Mouse (Mus musculus): Measurements from ENCODE around the gene Ulbp1. TPM values are rescaled to one million over a fixed set of nuclear protein-coding genes. Genes with fewer than 3 reads are reported as not detected.
A peak's percentile ranks its signal among the peaks of the same experiment; 100 is the strongest.
"Not testable (repeated sequence)": the region's sequence is repeated elsewhere in the genome, so short reads cannot be mapped to it uniquely, and the experiment has no call there.

Ulbp1 gene
- total and polyA plus RNA-seq, 3 experiments = 4.8 to 5.3 TPM; not detected in 1

DNA sequence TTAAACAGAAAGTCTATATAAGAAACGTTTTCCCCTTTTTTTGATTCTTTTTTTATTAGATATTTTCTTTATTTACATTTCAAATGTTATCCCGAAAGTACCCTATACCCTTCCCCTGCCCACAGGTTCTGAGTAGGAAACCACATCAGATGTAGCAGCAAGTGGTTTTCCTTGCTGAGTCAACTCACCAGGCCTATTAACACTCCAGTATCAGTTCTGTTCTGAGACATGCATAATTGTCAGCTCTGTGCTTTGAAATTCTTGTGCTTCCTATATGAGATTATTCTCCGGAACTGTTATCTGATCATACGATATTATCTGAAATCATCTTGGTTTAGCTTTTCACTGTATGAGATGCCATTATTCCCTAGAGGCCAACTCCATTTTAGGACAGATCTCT is 10.2 kb upstream of the Ulbp1 start:
- Histone ChIP-seq H3K79me2 (ENCODE audit: control insufficient read depth, insufficient read depth, low read length, poor library complexity) (no peaks in the 10 kb centered on the region), H3K27me3 (ENCODE audit: control insufficient read depth in 1 of 2, insufficient read depth in 2 of 2, low read length in 2 of 2) (no peaks in the 10 kb centered on the region), H3K9ac (ENCODE audit: control insufficient read depth, low read depth, low read length, poor library complexity, severe bottlenecking) (no peak overlapping the region), H3K27ac (ENCODE audit: control insufficient read depth, low read depth, low read length) (no peak overlapping the region), H3K4me1 (ENCODE audit: control insufficient read depth in 1 of 2, insufficient read depth in 2 of 2, low read length in 2 of 2) (peaks cover 0 to 2% of the 10 kb centered on the region in 2 experiments; a peak in 1 of 4 replicates), H3K36me3 (ENCODE audit: control insufficient read depth in 1 of 2, insufficient read depth in 2 of 2, low read length in 2 of 2) (no peaks in the 10 kb centered on the region; a peak in 1 of 4 replicates), H3K9me3 (replicated peaks; ENCODE audit: insufficient read depth, low read length) (no peaks in the 10 kb centered on the region), H3K4me3 (ENCODE audit: control insufficient read depth in 1 of 2, insufficient read depth in 1 of 2, low read depth in 2 of 2, low read length in 2 of 2) (no peak overlapping the region)
- no peak for DNase-seq (ENCODE audit: low read depth, low spot score)
- TF ChIP-seq E2F4 (IDR thresholded peaks at IDR 0.05; ENCODE audit: borderline replicate concordance, low read depth, low read length) = no peak
- TF ChIP-seq MEF2A (IDR thresholded peaks at IDR 0.05; ENCODE audit: extremely low read depth, insufficient replicate concordance, low read depth, low read length, poor library complexity, severe bottlenecking) = no peak
- no peak for TF ChIP-seq TBP (IDR thresholded peaks at IDR 0.05; ENCODE audit: low read depth, low read length)
- no peak for TF ChIP-seq ELF1 (IDR thresholded peaks at IDR 0.05; ENCODE audit: low read depth, low read length)
- TF ChIP-seq GATA1 (IDR thresholded peaks at IDR 0.05; ENCODE audit: low read depth, low read length) = no peak
- TF ChIP-seq MYC (IDR thresholded peaks at IDR 0.05; ENCODE audit: low read depth, low read length) = no peak
- no peak for TF ChIP-seq KAT2A (conservative IDR thresholded peaks at IDR 0.05; ENCODE audit: low read depth, low read length)
- TF ChIP-seq MAFK (IDR thresholded peaks at IDR 0.05; ENCODE audit: borderline replicate concordance, low read depth, low read length) = no peak
- no peak for TF ChIP-seq ETS1 (IDR thresholded peaks at IDR 0.05; ENCODE audit: low read depth, low read length)
- TF ChIP-seq MXI1 (IDR thresholded peaks at IDR 0.05; ENCODE audit: low read depth, low read length) = no peak
- TF ChIP-seq NELFE (IDR thresholded peaks at IDR 0.05; ENCODE audit: low read depth, low read length) = no peak
- TF ChIP-seq SIN3A (IDR thresholded peaks at IDR 0.05; ENCODE audit: low read length) = no peak
- no peak for TF ChIP-seq MYB (IDR thresholded peaks at IDR 0.05; ENCODE audit: low read depth, low read length)
- no peak for TF ChIP-seq BHLHE40 (IDR thresholded peaks at IDR 0.05; ENCODE audit: borderline replicate concordance, low read depth, low read length)

DNA sequence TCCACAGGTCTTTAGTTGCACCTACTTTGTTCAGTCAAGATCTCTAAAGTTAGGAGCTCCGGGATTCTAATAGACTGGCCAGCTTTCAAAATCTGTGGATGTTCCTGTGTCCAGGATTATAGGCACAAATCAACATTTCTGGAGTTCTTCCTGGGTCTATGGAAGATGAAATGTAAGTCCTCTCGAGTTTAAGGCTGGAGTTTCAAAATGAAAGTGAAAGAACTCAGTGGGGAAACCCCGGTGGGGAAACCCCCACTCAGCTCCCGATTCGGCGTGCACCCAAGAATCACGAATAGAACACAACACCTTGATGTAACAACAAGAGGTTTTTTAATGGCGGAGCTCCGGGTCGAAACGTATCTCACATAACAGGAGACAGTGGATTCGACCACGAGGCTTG is 787 bp upstream of the Ulbp1 start:
- not testable (repeated sequence) for H3K27ac ChIP-seq (ENCODE audit: control insufficient read depth, low read depth, low read length)
- H3K4me1 ChIP-seq (ENCODE audit: control insufficient read depth in 1 of 2, insufficient read depth in 2 of 2, low read length in 2 of 2) = peaks cover 0 to 14% of the 10 kb centered on the region in 2 experiments; a peak in 2 of 4 replicates

DNA sequence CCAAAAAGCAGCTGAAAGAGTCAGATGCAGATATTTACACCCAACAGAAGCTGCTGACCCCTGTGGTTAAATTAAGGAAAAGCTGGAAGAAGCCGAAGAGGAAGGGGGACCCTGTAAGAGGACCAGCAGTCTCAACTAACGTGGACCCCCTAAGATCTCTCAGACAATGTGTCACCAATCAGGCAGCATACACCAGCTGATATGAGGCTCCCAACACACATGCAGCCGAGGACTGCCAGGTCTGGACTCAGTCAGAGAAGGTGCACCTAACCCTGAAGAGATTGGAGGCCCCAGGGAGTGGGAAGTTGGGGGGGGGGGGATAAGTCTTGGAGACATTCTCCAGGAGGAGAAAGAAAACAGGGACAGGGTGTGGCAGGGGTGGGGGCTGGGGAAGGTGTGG is 1.8 kb downstream of the Ulbp1 start:
- H3K36me3 ChIP-seq (ENCODE audit: control insufficient read depth in 1 of 2, insufficient read depth in 2 of 2, low read length in 2 of 2) = peaks cover 0 to 6% of the 10 kb centered on the region in 2 experiments; a peak in 2 of 4 replicates
- H3K4me3 ChIP-seq (ENCODE audit: control insufficient read depth in 1 of 2, insufficient read depth in 1 of 2, low read depth in 2 of 2, low read length in 2 of 2) = no peak overlapping the region
- no peaks in the 10 kb centered on the region for H3K9me3 ChIP-seq (replicated peaks; ENCODE audit: insufficient read depth, low read length)
- no peak for DNase-seq (ENCODE audit: low read depth, low spot score)
- H3K4me1 ChIP-seq (ENCODE audit: control insufficient read depth in 1 of 2, insufficient read depth in 2 of 2, low read length in 2 of 2) = peaks cover 0 to 14% of the 10 kb centered on the region in 2 experiments; a peak in 2 of 4 replicates
- TF ChIP-seq SIN3A (IDR thresholded peaks at IDR 0.05; ENCODE audit: low read length) = no peak
- no peaks in the 10 kb centered on the region; the same call in none of the 2 replicates for H3K79me2 ChIP-seq (ENCODE audit: control insufficient read depth, insufficient read depth, low read length, poor library complexity)
- no peaks in the 10 kb centered on the region for H3K27me3 ChIP-seq (ENCODE audit: control insufficient read depth in 1 of 2, insufficient read depth in 2 of 2, low read length in 2 of 2)
- H3K27ac ChIP-seq (ENCODE audit: control insufficient read depth, low read depth, low read length) = no peak overlapping the region
- H3K9ac ChIP-seq (ENCODE audit: control insufficient read depth, low read depth, low read length, poor library complexity, severe bottlenecking) = no peak overlapping the region

More for the DNA sequence above, 787 bp upstream of the Ulbp1 start:
- H3K36me3 ChIP-seq (ENCODE audit: control insufficient read depth in 1 of 2, insufficient read depth in 2 of 2, low read length in 2 of 2); H3K9me3 ChIP-seq (replicated peaks; ENCODE audit: insufficient read depth, low read length); DNase-seq (ENCODE audit: low read depth, low spot score); H3K79me2 ChIP-seq (ENCODE audit: control insufficient read depth, insufficient read depth, low read length, poor library complexity); H3K27me3 ChIP-seq (ENCODE audit: control insufficient read depth in 1 of 2, insufficient read depth in 2 of 2, low read length in 2 of 2); H3K9ac ChIP-seq (ENCODE audit: control insufficient read depth, low read depth, low read length, poor library complexity, severe bottlenecking): not testable (repeated sequence)
- peak overlapping the region in 1 of 2 experiments; percentile 9; a peak in 1 of 4 replicates for H3K4me3 ChIP-seq (ENCODE audit: control insufficient read depth in 1 of 2, insufficient read depth in 1 of 2, low read depth in 2 of 2, low read length in 2 of 2)
